Mouse (Mus musculus) ovary, adult 18-20 months (tissue): Measurements from ENCODE around the gene Robo3.
A peak's percentile ranks its signal among the peaks of the same experiment; 100 is the strongest.

Source experiments
- DNase-seq: peaks from one replicate; pipeline ENCODE4 v3.0.0; 2022; ENCODE audit warnings: low spot score, mixed read lengths

Gene Robo3

DNA sequence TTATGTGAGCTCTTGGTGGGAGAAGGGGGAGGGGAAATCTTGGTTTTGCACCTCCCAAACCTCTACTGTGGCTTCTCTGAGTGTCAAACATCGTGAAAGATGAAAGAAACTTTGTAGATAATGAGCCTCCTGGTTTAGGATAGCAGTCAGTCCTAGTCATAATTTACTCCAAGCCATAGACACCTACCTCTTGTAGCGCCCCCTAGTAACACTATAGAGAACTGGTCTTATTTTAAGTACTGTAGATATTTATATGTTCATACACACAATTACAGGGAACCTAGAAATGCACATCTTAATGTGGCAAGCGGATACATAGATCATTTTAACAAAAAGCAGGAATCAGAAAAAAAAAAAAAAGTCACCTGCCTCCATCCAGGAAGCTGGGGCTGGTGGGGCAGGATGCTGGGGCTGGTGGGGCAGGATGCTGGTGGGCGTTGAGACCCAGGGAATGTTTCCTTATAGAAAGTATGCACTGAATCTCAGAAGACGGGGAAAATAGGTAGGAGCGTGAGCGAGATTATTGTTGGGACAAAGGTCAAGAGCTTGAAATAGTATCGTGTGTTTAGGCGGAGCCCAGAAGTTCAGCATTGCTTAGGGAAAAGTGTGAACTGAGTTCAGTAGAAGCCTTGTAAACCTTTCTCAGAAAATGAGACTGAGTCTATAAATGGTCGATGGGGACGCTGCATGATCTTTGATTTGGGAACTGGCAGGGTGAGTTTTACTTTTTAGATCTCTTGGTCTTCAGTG, 64.8 kb downstream of the Robo3 start:
- no peak for DNase-seq

DNA sequence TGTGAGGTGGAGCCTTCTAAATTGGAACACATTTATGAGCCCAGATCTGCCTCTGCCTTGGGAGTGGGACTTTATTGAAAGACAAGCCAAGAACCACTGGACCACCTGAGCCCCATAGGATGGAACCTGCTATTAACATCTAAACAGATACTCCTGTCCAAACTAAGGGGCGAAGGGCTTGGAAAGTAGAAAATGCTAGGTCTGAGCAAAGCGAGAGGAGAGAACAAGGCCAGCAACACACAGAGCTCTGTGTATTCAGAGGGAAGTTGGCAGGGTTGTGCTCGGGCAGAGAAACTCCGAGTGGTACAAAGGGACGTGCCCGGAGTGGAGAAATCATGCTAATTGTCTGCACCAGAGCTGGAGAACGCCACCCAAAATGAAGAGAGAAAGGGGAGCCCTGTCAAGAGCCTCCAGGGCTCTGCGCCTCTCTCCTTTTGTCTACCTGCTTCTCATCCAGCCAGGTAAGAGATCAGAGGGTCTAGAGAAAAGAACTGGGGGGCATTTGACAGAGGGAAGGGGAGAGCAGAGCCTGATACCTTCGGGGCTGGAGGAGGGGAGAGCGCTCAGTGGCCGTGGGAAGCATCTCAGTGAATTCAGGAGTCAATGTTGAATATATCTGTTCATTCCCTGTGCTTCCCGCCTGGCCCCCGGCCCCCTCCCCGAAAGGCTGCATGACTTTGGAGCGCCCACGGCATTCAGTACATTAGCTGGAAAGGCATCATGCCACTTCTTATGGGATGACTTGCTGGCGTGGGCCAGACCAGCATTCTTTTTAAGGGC, 65.6 kb downstream of the Robo3 start, which contains the start of gene Hepacam:
Gene Hepacam (plus strand): TSS at position 51 of the 780 bp plus-strand sequence.
- no peak for DNase-seq

DNA sequence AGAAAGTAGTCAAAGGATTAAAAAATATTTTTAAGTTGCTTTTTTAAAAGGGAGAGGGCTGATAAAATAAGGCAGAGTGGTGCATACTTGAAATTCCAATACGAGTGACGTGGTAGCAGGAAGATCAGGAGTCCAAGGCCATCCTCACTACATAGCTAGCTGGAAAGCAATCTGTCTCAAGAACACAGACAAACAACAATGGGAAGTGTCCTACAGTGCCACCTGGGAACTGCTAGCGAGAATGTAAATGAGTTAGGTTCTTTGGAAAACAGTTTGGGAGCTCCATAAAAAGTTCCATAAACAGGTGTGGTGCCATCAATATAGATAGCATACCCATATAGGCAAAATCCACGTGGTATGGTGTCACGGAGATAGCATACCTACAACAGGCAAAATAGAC, 67.3 kb downstream of the Robo3 start:
- peak; percentile 33 for DNase-seq
